Mouse (Mus musculus) yolk sac, embryonic 10.5 days (tissue): ENCODE results near the gene Kcnmb4.

Source experiments
- DNase-seq: peaks from one replicate; pipeline ENCODE4 v3.0.0-alpha.2; 2017; ENCODE audit warnings: low spot score

Gene Kcnmb4

DNA sequence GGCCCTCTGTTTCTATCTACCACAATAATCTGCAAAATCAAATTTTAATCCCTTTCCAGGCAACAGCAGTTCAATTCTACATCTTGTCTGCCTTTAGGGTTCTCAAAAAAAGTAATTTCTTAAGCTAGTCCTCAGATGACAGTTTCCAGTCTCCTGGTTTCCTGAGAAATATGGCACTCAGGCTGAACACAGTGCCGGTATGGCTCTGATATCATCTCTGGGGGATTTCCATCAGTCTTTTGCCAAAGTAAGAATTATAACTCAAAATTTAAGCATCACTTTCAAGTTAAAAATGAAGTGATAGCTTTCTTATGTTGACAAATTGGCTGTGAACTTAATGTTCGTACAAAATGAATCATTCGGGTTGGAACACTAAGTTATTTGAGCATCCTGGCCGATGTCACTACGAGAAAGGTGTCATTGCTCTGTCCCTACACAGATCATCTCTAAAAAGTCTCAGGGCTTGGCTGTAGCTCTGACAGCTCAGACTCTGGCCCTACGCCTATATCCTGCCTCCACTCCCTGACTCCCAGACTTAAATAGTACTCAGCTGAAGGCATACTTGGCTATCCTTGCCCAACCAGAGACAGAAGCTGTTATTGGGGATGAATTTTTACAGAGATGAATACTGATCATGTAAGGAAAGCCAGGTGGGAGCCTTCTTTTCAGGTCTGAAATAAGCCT, 70.8 kb downstream of the Kcnmb4 start:
- no peak for DNase-seq

DNA sequence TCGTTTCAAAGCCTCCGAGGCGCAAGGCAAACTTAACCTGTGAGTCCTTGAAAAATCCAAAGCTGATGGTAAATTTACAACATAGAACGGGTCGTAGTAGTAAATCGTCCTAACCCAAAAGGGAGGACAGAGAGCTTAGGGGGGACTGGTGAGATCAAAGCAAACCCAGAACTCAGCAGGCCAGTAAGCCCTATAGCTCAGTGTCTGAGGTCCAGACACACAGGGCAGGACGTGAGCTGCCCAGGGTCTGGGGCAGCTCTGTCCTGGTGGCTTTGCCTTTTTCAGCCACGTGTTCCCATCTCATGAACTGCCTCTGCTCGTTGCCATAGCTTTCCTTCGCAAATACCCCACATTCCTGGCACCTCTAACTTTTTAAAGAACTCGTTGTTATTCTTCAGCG, 75.7 kb downstream of the Kcnmb4 start:
- DNase-seq: no peak

DNA sequence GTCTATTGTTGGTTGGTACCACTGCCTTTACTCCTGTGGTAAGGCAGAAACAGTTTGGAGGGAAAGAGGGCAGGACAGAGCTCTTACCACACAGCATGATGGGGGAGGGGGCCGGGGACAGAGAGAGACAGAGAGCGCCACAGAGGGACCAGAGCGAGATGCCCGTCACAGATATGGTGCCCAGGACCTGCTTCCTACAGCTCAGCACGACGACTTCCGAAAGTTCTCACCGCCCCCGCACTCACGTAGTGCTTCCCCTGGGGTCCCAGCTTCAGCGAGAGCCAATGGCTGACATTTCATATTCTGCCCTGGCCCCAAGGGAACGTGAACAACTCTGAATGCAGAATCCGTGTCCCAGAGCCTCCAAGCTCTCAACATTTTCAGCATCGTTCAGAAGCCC, 76.1 kb downstream of the Kcnmb4 start:
- no peak for DNase-seq

DNA sequence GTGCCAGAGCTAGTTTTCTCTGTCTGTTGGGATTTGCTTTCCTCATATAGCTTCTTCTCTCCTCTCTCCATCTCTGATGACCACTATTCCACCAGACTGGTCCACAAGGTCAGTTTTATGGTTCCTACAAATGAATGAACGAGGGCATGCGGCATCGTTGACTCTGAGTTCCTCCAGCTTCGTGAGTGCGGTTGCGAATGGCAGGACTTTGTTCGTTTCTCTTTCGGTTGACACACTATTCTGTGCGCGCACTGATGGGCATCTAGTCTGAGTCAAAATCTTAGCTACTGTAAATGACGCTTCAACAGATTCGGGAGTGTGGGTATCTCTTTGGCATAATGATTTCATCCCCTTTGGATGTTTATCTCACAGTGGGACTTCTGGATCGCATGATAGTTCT, 76.7 kb downstream of the Kcnmb4 start:
- DNase-seq: no peak

DNA sequence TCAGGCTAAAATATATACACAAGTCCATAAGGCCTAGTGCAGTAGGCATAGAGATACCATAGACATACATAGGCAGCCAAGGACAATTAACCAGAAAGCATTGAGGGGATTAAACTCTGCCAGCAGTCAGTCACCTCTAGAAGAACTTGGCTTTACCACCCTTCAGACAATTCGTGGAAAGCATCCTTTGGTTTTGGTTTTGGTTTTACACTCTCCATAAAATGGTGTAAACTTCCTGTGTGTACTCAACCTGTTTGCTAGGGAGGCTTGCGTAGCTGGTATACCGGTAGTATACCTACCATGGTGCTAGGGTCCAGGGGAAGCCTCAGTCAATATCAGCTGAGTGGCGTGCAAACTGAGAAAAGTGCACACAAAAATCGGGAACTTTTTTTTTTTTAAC, 77.4 kb downstream of the Kcnmb4 start:
- no peak for DNase-seq

DNA sequence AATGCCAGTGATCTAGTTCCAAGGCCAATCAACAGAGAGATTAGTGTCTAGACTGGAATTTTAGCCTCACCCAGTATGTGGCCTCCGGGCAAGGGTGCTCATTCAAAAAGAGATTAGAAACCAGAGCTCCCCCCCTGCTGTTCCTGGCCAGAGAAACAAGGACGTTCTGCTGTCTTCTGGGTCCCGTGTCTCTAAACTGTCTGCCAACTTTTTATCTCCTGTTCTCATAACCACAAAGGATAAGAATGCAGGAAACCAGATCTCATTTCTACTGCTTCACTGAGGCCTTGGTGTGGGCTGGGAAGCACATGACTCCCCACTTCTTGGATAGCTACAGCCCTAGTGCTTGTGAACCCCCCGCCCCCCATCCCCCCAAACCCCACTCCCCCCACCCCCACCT, 79.1 kb downstream of the Kcnmb4 start:
- no peak for DNase-seq

DNA sequence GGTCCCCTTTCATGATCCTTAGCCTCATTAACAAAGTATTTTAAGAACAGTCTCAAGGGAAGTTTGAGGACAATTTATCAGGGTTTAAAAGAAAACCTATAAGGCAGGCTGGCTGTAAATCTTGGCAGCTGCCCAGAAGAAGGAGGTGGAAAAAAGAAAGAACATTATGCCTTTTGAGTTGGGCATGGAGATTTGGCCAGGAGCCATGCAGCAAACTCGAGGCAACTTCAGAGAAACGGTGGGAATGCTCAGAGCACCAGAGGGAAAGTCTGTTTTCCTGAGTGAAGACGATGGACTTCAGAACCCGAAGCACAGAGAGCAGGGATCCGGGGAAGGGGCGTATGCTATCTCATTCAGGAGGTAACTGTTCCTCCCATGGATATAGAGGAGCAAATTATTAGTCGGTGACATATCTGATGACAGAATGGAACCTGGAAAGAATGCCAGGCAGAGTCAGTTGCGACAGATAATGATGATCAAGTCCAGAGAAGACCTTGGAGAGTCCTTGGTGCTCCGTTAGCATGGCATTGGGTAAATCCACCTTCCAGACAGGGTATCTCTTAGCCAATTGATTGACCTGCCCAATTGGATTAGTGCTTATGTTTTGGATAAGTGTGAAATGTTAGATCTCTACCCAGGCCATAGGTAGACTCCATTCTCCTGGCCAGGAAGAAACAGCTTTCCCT, 79.7 kb downstream of the Kcnmb4 start:
- no peak for DNase-seq

DNA sequence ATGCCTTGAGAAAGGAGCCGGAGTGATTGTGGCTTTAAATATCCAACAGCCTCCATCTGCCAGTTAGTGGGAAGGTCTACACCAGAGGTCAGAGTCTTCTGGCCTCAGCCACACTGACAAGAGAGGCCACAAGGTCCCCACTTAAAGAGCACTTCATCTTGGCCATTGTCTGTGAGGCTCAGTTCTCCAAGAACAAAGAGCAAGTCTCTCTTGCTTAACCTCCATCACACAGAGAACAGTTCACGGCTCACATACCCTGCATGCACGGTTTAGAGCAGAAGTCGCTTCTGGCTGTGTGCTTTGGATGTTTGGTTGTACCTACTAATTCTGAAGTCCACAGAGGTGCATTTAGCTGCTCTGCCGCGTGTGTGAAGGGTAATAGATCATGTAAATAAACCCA, 84.8 kb downstream of the Kcnmb4 start:
- DNase-seq: no peak

DNA sequence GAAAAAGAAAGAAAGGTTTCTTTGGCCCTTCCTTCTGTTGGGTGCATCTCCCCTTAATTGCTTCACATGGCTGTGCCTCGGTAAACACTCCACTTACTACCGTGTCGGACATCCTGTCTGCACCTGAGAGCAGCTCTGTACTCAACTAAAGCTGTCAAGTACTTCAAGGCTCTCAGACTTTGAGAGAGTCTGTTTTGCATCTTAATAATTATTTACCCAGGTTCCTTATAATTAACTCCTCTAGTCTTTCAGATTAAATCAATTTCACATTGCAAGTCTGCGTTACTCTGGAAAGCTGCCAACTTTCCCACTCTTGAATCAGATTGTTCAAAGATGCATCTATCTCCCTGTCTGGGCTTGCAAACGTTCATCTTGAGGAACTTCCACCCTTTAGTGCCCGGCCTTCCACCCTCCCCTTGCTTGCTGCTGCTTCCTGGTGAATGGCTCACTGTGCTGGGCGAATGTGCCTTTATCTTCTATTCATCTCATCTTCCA, 87.2 kb downstream of the Kcnmb4 start:
- no peak for DNase-seq

DNA sequence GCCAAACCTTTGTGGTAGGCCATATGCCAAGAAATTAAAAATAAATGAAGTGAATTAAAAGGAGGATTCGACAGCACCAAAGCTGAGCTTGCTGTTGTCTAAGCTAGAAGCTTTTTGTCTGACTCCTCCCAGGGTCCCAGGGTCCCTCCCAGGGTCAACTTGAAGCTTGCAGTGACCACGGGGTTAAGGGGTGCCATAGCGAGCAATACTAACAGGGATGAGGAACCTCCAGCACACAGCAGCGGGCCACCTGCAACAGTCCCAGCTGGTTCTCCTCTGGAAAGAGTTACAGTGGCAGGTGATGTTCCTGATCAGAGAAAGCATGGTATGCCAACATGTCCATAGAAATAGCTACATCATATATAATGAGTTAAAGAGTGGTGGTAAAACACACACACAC, 89.3 kb downstream of the Kcnmb4 start:
- DNase-seq: no peak

DNA sequence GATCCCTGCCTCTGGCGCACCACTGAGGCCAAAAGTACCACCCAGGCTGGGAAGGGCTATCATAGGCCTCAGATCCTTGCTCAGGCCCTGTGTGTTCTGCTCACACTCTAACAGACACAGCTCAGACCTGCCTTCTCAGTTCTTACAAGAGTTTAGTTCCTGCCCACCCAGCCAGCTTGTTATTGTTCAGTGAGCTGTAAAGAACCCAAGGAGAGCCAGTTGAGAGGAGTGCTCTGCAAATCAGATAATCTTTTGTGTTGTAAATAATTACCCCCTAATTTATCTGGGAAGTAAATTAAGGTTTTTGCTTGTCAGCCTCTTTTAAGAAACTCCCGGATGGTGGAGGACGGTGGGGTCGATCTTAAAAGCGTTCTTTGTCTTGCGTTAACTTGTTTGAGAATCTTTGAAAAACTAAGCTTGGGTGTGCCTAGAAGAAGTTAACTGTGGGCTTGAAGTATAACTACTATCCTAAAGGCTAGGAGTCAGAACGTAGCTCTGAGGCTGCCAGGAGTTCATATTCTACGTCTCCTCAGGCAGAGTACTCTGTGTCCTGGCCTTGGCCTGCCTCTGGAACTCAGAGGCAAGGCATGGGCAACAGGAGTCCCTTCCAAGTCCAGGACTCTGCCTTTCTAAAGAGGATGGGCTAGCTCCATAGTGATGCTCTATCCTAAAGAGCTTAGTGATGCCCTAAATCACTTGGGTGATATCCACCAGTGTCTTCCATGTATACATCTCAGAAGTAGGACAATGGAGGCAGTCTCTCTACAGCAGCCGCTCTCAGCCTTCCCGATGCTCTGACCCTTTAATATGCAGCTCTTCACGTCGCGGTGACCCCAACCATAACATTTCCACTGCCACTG, 90.6 kb downstream of the Kcnmb4 start:
- DNase-seq: no peak

DNA sequence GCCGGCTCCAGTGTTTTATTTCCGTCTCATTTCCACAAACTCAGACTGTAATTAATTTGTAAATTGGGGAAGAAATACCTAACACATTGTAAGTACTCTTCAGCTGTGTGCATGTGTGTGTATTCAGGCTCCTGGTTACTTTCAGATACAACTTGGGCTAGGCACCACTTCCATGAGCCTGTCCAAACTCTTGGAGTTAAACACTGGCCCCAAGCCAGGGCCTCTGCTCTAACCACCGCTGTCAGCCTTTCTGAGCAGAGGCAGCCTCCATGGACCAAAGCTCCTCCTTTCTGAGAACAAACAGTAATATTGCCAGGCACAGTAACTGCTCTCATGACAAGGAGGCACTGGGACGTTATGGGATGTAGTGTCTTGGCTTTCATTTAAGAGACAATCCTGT, 96.8 kb downstream of the Kcnmb4 start:
- DNase-seq: no peak

DNA sequence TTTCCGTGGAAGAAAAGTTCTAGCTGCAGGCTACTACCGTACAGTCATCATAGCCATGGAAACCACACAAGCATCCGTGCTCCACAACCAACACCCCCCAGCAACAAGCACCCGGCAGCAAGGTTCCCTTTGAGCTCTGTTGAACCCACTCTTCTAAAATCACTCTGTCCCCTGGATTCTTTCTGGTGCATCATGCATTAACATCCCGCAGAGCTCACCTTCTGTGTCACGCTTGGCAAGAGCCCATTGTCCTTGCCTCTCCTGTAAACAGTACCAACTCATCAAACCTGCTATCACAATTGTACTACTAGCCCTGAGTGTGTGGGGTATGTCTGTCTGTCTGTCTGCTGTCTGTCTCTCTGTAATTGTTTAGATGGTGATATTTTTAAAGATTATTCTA, 99.6 kb downstream of the Kcnmb4 start:
- DNase-seq: no peak

DNA sequence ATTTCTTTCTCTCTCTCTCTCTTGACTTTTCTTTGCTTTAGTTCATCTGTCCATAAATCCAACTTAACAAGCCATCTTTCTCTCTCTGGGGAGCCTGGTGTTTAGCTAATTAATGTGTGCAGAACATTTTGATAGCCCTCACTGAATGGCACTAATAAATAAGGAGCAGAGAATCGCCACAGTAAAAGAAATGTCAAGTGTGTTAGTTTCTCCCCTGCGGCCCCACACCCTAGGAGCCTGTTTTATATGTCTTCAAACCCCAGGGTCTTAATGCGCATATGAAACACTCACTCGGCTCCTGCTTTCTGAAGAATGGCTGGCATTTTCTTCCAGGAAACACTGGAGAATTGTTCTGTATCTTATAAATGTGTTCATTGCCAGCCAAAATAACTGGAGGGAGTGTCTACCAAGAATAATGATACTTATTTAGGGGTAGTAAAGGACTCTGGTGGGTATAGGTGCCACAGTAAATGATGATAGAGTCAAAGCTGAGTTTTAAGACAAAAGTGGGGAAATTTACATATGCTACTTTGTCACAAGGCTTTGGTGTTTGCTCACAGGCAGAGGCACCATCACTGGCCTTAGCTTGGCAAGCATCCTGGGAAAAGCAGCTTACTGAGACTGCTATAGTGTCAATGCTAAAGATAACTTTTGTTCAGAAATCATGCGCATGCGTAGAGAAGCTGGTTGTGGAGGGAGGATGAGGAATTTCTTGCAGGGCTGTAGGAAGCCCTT, 102.5 kb downstream of the Kcnmb4 start:
- DNase-seq: no peak
